Mouse (Mus musculus) layer of hippocampus, adult 9-10 months (tissue): ENCODE measurements at regions not wholly inside any gene's neighbourhood (a gene's known extent, or its start where the extent isn't known, plus 50 kb on each side); places are given as distances from the start of the nearest gene placed in this dataset.

Experiments used
- DNase-seq: peaks from one replicate; pipeline ENCODE4 v3.0.0; 2022; ENCODE audit warnings: low spot score

DNA sequence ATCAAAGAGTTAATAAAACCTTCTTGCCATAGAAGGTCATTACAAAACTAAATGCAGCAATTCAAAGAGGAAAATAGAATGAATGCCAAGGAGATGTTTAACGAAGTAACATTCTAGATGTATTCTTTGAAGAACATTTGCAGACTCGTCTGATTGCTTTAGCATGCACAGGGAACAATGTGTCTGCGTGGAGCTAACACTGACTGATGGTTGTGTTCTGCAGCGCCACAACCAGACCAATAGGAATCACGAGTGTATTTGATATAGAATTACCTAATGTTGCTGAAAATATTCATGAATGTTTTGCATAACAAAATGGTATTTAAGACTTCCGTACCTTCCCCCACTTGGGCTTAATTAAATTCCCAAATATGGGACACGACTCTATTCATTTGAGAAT is 200.3 kb upstream of the Tmem161b start:
- DNase-seq: no peak

DNA sequence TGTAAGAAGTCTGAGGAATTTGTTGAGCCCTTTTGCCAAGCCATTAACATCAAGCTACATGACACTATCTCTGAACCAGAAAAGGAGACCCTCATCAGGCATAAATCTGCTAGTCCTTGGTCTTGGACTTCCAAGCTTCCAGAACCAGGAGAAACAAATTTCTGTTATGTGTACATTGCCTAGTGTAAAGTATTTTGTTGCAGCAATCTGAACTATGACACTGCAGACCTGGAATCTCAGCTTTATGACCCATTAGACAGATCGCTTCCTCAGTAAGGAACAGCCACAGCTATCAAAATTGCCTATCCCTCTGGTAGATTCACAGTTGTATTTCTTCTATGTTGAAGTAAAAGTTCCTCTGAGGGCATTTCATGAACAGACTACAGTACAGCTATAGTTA is 199.1 kb upstream of the Tmem161b start:
- no peak for DNase-seq

DNA sequence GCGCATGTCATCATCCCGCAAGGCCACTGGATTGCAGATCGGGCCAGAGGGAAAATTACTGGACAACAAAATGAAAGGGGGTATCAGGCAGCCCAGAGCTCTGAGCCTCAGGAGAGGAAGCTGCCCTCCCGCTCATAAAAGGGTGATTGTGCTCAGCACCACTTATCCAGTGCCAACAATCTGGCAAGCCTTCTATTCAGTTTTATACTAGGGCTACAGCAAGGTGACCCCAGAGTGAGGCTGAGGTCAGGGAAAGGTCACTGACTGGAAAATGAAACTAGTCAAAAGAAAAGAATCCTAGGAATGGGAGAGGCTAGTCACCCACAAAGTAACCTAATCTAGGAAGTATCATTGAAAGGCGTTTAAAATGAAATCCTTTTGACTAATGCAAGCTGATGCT is 198.5 kb upstream of the Tmem161b start:
- DNase-seq: no peak

DNA sequence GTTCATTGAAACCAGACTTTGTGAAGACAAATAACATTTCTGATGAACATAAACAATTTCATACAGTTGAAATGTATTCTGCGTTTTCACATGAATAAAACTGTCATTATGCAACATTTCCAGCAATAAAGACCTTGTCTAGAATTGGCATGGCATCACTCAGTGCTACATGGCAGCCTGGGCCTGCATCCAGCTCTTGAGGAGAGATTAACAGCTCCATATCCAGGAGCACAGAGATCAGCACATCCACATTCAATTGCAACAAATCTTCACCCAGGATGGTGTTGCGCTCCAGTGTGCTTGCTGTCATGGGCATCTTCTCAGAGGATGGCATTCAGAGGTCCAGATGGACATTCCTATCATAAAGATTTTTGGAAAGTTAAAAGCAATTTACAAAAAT is 196.7 kb upstream of the Tmem161b start:
- DNase-seq: no peak

DNA sequence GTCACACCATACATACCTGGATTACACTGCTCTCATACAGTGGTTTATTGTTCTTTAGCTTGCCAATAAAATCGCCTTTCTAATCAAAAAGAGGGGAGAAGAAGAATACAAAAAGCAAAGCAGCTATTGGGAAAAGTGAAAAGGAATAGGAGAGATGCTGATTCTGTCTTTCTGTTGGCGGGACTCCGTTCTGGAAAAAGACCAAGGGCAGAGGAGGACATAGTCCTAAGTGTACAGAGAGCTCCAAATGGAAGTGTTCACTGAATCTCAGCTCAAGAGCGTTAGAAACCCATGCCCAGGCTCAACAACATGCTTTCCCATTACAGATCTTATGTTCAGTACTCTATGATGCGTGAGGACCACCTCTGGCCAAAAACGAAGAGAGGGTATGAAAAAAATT is 174.4 kb upstream of the Tmem161b start:
- no peak for DNase-seq

DNA sequence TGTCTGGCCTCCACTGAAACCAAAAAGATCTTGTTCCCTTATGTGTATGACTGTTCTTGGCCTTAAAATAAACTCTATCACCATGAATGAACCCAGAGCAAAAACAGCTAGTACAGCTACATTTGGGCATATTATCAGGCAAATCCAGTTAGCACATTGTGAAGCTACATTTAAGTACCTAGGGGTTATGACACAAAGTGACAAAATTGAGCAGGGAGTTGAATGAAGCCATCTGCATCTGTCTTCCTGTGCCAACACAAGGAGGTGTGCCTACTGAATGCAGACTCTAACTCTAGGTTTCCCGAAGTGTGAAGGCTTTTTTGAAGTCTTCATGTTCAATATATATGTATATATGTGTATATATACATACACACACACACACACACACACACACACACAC is 169.9 kb upstream of the Tmem161b start:
- no peak for DNase-seq

DNA sequence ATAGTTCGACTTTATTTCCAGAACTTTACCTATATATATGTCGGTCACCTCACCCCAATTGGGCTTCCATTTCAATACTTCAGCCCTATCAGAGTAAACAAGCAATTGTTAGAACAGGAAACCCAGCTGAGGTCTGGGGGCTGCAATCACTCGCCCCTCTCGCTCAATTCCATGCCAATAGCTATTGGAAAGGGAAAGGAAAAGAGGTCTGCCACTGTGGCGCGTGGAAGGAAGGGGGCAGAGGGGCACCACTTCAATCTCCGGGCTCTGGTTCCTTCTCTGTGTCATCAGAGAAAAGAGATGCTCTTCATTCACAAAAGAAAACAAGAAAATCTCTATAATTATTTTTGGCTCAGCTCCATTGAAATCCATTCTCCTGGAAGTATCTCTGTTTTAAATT is 167.1 kb upstream of the Tmem161b start:
- no peak for DNase-seq

DNA sequence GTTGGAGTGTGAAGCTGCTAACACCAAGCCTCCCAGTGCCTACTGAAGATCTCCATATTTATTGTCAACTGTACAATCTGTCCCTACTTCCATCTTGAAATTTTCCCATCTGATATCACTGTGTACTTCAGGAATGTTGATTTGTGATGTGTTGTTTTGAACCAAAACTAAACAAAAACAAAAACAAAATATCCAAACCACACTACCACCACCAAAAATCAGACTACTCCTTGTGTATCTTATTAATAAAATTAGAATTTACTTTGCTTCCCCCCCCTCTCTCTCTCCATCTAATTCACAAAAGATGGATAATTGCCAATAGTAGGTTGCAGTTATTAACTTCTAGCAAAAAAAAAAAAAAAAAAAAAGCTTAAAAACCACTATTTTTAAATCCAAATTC is 166.5 kb upstream of the Tmem161b start:
- no peak for DNase-seq

DNA sequence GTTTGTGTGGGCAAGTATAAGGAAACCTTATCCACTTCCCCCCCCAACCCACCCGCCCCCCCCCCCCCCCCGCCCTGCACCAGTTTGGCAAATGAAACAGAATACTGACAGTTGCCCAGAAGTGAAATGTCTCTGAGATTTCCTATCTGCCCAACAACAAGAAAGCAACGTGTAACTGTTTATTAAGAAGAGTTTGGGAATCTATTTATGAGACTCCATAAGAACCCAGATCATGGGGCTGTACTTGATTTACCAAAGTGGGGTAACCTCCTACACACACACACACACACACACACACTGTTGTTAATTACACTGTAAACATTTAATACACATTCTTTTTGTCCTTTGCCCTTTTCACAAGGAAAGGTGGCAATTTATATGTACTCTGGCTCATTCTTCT is 165.6 kb upstream of the Tmem161b start:
- no peak for DNase-seq

DNA sequence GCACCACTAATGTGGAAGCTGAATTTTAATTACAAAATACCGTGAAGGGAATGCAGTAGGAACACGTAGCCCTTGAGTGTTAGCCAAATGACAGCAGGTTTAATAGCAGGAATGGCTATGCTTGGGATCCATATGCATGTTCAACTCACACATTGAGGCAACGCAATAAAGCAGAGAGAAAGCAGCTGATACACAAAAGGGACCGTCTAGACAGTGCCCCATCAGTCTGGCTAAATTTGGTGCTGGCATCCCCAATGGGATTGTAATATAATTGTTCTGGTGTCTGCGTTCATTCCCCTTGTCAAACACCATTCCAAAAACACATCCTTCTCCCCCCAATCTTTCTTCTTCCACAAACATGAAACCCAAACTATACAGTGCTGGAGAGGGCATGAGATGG is 165.1 kb upstream of the Tmem161b start:
- no peak for DNase-seq

DNA sequence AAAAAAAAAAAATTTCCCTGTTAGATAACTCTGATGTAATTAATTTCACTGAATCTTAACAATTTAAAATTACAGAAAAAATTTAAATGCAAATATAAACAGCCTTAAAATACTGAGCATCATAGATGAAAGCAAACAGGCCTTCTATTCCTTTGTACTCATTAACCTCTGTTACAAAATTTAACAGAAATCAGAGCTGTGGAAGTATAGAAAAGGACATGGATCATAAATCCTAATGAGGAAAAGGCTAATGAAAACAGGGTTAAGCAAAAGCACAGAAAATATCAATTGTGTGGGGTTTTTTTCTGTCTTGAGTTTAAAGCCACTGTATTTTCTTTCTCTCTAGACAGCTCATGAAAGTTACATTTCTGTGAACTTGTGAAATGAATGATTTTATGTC is 164.6 kb upstream of the Tmem161b start:
- no peak for DNase-seq

DNA sequence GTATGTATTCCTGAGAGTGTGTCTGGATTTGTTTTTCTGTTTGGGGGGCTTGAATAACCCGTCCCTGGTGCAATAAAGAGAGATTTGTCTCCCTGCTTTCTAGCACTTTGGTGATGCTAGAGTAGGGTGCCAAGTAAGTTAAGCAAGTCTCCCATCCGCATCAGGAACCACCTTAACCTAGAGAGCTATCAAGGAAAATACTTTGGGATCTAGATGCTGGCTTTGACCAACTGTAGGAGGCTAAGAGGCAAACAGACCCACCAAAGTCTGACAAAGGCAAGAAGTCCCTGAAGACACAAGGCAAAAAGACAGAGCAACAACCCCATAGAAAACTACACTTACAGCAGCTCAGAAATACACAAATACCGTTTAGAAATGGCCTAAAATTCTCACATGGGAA is 163.8 kb upstream of the Tmem161b start:
- DNase-seq: no peak

DNA sequence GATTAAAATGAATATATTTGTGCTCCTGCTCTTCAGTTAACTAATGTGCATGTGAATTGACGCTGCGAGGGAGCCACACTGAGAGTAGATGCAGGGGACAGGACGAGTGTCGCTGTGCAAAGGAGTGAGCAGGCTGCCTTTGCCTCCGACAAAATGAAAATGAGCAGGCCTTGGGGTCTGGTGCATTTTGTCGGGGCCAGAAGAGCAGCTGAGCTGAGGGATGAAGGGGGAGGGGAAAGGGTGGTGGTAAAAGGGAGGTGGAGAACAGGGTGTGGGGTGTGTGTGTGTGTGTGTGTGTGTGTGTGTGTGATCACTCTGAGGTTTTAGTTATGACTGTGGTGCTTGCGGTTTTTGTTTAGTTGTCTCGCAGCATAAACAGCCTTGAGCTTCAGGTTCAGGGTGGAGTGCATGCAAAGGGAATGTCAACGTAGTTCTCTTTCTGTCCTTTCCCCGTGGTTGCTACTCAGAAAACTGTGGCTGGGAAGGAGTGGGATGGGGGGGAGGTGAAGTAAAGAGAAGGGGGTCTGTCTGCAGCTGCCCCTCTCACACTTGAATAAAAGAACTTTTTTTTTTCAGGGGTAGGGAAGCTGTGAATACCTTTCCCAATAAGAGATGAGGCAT is 163.0 kb upstream of the Tmem161b start:
- no peak for DNase-seq

DNA sequence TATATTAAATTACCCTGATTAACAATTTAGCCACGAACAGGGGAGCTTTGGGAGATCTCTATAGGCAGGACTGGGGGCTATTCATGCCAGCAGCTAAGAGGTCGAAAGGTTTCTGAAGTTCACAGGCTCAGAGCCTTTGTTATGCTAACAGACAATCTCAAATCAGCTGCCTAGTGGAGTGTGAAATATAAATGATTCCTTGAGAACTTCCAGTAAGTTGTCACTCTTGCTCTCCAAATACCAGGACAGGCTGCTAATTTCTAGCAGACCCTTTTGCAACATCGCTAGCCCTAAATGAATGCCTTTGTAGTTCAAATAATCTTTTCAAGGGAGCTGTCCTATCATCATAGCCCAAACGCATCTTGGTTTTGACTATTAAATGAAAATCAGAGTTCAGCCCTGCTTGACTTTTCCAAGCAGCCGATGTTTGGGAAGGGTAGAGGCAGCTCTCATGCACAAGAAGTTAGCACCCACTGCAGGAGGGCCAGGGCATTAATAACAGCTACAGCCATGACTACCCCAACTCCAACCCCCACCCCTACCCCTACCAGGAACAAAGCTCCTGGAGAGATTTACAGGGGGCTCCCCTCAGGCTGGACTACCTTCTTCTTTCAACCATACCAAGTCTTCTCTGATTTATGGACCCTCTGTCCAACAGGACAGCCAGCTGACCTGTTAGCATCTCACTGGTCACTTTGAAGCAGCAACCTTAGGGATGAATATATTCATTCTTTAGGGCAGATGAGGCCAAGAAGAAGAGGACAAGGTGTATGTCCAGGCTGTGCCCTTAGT is 162.2 kb upstream of the Tmem161b start:
- no peak for DNase-seq

DNA sequence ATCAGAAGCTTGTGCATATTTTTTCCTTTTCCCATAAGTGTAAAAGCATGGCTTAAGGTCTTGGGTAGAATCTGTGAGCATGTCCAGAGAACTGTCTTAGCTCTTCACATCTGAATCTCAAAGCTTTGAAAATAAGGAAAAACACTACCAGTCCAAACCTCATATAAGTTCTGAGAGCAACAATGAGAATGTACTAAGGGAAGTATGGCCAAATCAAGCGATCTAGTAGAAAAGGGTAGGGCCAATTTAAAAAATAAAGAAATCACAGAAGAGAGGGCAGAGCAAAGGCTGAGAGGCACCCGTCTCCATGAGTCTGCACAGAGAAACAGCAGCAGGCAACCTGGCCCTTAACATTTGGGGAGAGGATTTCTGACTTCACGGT is 161.7 kb upstream of the Tmem161b start:
- DNase-seq: no peak

DNA sequence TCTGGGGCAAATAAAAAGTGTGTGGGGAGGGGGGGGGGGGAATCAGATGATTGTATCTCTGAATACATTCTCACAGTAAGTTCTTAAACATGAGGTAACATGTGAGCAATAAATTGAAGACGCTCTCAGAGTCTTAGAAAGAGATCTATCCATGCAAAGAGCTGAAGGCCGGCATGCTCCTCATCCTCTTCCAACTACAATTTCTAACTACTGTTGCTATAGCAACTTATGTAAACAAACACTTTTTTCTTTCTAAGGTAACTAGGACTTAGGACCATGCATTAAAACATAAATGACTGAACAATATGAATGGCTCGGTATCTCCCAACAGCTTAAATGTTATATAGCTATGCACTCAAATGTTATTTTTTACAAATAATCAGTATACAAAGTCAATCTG is 161.2 kb upstream of the Tmem161b start:
- no peak for DNase-seq

DNA sequence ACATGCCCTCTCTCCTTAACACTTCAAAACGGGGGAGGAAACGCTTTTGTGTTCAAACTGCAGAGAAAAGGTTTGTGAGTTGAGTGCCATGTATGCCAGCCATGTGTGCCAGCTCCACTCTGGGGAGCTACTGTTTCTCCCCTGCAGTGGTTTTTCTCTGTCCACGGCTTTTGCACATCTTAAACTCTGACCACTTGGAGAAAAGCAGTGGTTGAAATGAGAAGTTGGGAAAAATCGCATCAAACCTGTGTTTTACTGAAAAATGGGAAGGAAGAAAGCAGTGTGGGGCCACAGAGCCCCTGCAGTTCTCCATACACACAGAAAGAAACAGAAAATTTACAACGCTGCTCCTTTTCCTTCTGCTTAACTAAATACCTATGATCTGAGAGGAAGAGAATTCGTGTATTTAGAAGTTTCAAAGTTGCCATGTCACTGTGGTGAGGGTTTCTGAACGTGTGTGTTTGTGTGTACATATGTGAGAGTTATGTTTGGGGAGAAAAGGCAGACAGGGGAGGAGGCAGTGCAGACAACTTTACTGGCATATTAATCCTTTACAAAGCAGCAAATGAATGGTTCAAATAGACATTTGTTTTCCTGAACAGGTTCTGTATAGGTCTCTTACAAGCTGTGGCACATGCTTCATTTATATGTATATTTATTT is 160.1 kb upstream of the Tmem161b start:
- DNase-seq: no peak

DNA sequence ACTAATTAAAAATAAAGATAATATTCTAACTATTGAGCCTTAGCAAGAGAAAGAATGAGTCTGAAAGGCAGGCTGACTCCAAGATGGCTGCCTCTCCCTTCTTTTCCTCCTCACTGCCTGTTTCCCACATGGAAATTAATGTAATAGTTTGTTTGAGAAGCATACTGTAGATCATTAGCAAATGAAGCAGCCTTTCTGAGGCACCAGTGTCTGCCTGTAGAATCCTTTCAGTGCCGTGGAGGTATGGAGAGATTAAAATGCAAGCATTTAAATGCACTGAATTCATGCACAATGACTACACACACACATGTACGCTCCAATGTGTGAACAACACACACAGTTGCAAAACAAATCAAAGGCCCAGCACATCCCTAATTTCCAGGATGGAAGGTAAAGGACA is 159.5 kb upstream of the Tmem161b start:
- DNase-seq: no peak

DNA sequence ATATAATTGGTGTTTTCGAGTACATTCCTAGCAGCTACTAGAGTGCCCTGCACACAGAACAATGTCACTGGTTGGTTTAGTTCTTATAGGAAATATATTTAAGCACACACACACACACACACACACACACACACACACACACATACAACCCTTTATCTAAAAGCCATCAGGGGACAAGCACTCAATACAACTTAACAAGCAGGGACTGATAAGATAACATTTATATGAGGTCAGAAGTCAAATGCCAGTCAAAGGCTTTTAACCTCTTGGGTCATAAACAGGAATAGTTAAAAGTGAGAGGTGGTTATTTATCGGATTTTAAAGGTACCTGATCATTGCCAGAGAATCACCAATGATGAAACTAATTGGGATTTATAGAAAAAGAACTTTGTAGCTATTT is 158.7 kb upstream of the Tmem161b start:
- no peak for DNase-seq

DNA sequence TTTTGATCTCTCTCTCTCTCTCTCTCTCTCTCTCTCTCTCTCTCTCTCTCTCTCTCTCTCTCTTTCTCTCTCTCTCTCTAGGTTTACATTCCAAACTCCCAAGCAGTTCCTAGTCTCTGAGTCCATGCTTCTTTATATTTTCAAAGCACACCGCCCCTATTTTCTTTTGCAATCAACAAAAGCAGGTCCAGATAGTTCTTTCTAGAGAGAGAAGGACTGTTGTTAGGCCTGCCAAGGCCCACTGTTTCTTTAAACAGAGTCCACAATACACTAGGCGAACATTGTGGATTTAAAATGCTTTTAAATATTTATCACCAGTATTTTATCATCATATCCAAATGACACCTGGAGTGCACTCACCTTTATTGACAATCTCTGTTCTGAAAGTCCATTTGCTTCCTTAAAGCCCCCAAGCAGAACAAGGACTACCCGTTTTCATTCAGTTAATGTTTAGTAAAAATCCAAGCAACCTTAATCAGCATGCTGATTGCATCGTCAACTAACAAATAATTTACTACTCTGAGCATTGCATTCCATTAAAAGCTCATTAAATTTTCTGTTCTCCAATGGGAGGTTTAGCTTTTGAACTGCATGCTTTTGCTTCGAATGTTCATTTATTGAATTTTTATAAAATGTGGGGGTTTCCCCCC is 157.7 kb upstream of the Tmem161b start:
- no peak for DNase-seq

DNA sequence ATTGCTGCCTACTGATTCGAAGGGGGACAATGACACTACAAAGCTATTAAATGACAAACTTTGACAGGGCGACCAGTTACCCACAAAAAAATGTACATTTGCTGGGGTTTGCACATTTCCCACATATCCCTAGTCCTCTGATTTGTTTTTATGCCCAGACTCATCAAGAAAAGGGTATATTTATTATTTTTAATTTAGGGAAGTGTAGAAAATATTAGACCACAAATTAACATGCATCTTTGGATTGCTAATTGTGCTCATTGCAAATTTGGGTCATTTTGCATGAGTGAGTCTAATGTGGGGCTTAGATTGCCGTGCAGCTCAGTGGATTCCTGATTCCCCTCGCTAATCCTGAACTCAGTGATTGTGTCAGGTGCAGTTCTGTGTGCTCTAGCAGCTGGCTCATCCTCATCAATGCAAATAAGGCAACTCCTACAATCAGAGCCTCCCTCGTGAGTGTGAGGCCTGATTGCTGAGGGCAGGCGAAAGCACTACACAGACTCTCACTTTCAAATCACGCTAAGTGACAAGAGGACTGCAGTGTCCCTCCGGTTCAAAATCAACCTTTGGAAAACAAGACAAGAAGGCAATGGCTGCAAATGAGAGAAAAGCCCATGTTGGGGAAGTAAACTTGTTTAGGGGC is 156.7 kb upstream of the Tmem161b start:
- no peak for DNase-seq

DNA sequence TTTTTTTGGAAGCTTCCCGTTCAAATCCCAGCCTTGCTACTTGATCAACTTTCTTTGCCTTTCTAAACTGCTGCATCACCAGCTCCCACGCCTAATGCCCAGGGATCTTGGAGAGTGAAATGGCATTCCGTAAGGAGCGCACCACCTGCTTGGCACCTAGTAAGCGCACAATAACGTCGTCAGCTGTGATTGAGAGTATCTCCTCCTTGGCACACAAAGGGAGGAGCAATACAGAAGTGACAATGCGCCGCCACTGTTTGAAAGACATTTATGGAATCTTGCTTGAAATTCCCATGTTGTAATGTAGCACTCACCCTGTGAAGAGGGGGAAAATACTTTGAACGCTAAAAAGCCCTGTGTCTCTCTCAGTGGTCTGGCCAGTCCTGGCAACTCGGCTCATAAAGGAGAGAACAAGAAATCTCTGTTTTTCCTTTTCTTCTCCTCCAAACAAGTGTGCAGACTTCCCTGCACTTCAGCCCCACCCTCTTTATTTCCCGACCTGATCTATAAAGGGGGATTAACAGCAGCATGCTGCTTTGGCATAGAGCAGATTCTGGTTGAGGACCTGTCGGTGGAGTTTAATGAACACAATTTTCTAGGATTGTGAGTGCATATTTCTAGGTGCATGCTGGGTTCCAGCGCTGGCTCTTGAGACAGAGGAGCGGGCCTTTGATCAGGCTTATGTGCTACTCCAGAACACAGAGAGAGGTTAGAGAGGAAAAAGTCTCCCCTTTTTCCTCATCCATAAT is 155.7 kb upstream of the Tmem161b start:
- no peak for DNase-seq
